Mouse (Mus musculus) limb, embryonic 15.5 days (tissue): ENCODE data around the gene Lrp8. TPM values are rescaled to one million over a fixed set of nuclear protein-coding genes. Genes with fewer than 3 reads are reported as not detected.

Experiments
- ATAC-seq: fragments of 200-750 bp; cut with Nextera tagmentation; 2 replicates; pipeline ENCODE4 v1.8.0; 2017; ENCODE audit warnings: low read depth, moderate TSS enrichment; ENCODE audit not compliant: insufficient number of reproducible peaks, low FRiP score, low TSS enrichment
- H3K27ac ChIP-seq: fragments of 300-500 bp; sonication (generic); 2 replicates; pipeline ENCODE4 v1.5.1; 2015; ENCODE audit warnings: moderate library complexity, mild to moderate bottlenecking, inconsistent platforms
- H3K27me3 ChIP-seq: fragments of 300-500 bp; sonication (generic); 2 replicates; pipeline ENCODE4 v1.6.1; 2015; ENCODE audit warnings: inconsistent platforms
- H3K36me3 ChIP-seq: fragments of 300-500 bp; sonication (generic); 2 replicates; pipeline ENCODE4 v1.6.1; 2015; ENCODE audit warnings: inconsistent platforms
- H3K4me1 ChIP-seq: fragments of 300-500 bp; sonication (generic); 2 replicates; pipeline ENCODE4 v1.6.1; 2015; ENCODE audit warnings: inconsistent platforms
- H3K4me2 ChIP-seq: fragments of 300-500 bp; sonication (generic); 2 replicates; pipeline ENCODE4 v1.6.1; 2015; ENCODE audit warnings: mild to moderate bottlenecking, inconsistent platforms
- H3K4me3 ChIP-seq: fragments of 300-500 bp; sonication (generic); 2 replicates; pipeline ENCODE4 v1.5.1; 2015; ENCODE audit warnings: mild to moderate bottlenecking, inconsistent platforms
- H3K9ac ChIP-seq: fragments of 300-500 bp; sonication (generic); 2 replicates; pipeline ENCODE4 v1.6.1; 2015; ENCODE audit warnings: inconsistent platforms
- H3K9me3 ChIP-seq: fragments of 300-500 bp; sonication (generic); 2 replicates; pipeline ENCODE4 v1.6.1; 2016; ENCODE audit warnings: inconsistent platforms
- WGBS: fragments of 180-500 bp; shearing (Covaris S2); methylation state at CpG from one replicate; pipeline ENCODE4 v1.1.7; 2015; 5-methylcytosine and 5-hydroxymethylcytosine counted together
- polyA plus RNA-seq: library from polyadenylated mRNA; unstranded; fragments of >200 nt; fragmentation: Nextera tagmentation; extraction: Ambion mirVana; gene quantifications from 2 replicates; pipeline ENCODE4 v1.2.1, GENCODE M21; 2015

The Lrp8 gene
- polyA plus RNA-seq, 1 experiment from 2014 or later = 2.5 TPM

DNA sequence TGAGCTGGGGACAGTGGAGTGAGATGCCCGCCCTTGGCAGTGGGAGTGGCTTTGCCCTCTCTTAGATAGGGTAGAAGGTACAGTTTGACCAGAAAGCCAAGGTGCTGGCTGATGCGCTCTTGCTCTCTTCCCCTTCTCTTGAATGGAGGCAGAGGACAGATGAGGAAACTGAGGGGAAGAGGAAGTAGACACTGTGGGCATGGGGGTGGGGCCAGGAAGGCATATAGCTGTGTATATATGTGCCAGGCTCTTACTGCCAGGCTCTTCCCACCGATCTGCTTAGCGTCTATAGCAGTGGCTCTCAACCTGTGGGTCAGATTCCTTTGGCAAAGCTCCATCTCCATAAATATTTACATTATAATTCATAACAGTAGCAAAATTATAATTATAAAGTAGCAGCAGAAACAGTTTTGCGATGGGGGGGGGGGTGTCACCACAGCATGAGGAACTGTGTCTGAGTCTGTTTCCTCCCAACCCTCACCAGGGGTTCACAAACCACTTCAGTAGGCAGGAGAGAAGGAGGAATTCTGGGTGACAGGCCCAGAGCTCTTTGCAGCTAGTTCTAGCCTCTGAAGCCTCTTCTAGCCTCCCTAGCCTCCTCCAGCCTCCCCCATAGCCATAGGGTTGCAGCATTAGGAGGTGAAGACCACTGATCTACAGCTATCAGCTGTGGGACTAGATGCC lies 24.9 kb upstream of the Lrp8 start:
- Histone ChIP-seq H3K9me3 (no peaks in the 10 kb centered on the region), H3K9ac (no peak overlapping the region)
- ATAC-seq = no peak

GRCm38 (mm10) chr4:107783541-107783940 lies 18.5 kb upstream of the Lrp8 start:
- Histone ChIP-seq H3K4me1 (no peaks in the 10 kb centered on the region), H3K9me3 (no peaks in the 10 kb centered on the region), H3K36me3 (no peaks in the 10 kb centered on the region), H3K4me2 (no peak overlapping the region), H3K27me3 (no peaks in the 10 kb centered on the region), H3K27ac (no peak overlapping the region), H3K4me3 (no peak overlapping the region), H3K9ac (no peak overlapping the region)
- ATAC-seq = no peak
- WGBS = 64% methylated on average over 10 of the region's 10 CpGs

More for the DNA sequence above, 24.9 kb upstream of the Lrp8 start:
- Histone ChIP-seq H3K4me1 (peaks cover 5% of the 10 kb centered on the region; the same call in 1 of the 2 replicates), H3K4me2 (no peak overlapping the region), H3K27ac (no peak overlapping the region), H3K27me3 (no peaks in the 10 kb centered on the region), H3K36me3 (no peaks in the 10 kb centered on the region), H3K4me3 (no peak overlapping the region)
- 80% methylated on average over 5 of the region's 5 CpGs for WGBS

DNA sequence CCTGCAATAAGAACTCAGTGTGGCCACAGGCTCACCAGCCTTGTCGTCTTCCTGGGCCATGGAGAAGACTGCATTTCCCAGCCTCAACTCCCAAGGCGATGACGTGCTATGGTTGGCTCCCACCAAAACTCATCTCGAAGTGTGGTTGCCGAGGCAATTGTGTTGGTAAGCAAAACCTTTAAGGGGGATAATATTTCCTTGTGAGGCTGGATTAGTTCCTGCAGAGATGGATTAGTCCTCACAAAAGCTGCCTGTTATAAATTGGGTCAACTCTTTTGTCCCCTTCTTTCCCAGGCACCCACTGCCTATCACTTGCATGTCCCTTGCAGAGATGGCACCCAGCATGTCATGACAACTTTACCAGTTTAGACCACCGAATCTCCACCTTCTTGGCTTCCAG lies 13.2 kb upstream of the Lrp8 start:
- Histone ChIP-seq H3K36me3 (no peaks in the 10 kb centered on the region), H3K4me3 (no peak overlapping the region), H3K4me2 (no peak overlapping the region), H3K27ac (no peak overlapping the region), H3K9me3 (no peaks in the 10 kb centered on the region), H3K27me3 (no peaks in the 10 kb centered on the region), H3K9ac (no peak overlapping the region), H3K4me1 (no peaks in the 10 kb centered on the region)
- WGBS = 88% methylated on average over 6 of the region's 6 CpGs
- no peak for ATAC-seq

GRCm38 (mm10) chr4:107800801-107801200 lies 1.3 kb upstream of the Lrp8 start:
- ATAC-seq = no peak
- Histone ChIP-seq H3K27me3 (peaks cover 20% of the 10 kb centered on the region; the same call in 1 of the 2 replicates), H3K4me3 (no peak overlapping the region), H3K9ac (no peak overlapping the region), H3K9me3 (no peaks in the 10 kb centered on the region), H3K4me1 (peaks cover 27% of the 10 kb centered on the region), H3K36me3 (no peaks in the 10 kb centered on the region), H3K27ac (no peak overlapping the region), H3K4me2 (no peak overlapping the region)
- WGBS = 82% methylated on average over 6 of the region's 6 CpGs

DNA sequence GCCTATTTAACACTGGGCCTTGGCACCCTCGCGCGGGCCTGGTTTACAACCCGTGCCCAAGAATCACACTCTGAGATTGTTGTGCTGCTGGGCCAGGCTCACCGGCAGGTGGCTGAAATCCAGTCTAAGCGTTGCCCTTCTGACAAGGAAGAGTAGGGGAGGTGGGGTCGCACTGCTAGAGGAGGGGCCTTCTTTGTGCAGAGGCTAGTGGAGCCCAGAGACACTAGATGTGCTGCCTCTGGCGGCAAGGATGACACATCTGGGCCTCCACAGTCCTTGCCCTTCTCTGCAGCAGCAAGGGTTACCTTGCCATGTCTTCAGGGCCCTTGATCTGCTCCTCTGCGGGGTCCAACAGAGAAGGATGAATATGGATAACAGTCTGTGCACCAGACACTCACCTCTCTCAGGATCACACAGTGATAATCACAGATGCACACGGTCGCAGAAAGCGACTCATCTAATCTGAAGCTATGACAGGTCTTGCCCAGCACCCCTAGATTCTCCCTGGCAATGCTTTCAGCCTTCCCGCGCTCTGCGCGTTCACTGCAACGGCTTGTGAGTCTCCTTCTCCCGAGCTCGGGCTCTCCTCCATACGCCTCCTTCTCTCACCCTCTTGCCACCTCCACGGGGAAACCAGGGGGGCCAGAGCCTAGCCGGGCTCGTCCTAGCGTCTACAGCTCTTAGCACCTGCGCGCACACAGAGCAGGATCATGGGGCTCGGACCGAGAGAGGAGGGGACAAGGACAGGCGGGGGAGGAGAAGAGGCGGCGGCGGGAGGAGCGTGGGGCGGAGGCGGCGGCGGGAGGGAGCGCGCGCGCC lies 486 bp upstream of the Lrp8 start:
- ATAC-seq = peak; percentile 24; the same call in 1 of the 2 replicates
- peaks cover 35% of the 10 kb centered on the region for H3K4me1 ChIP-seq
- peak overlapping the region; percentile 78 for H3K4me3 ChIP-seq
- peaks cover 20% of the 10 kb centered on the region; the same call in 1 of the 2 replicates for H3K27me3 ChIP-seq
- no peaks in the 10 kb centered on the region for H3K36me3 ChIP-seq
- no peaks in the 10 kb centered on the region for H3K9me3 ChIP-seq
- peak overlapping the region; percentile 52 for H3K9ac ChIP-seq
- H3K4me2 ChIP-seq = peak overlapping the region; percentile 100
- WGBS = 2% methylated on average over 31 of the region's 41 CpGs
- no peak overlapping the region for H3K27ac ChIP-seq

GRCm38 (mm10) chr4:107802450-107803331 lies 630 bp downstream of the Lrp8 start:
- no peak for ATAC-seq
- Histone ChIP-seq H3K9ac (peak overlapping the region; percentile 52), H3K9me3 (no peaks in the 10 kb centered on the region), H3K4me3 (peak overlapping the region; percentile 78), H3K4me2 (peak overlapping the region; percentile 100), H3K27me3 (peaks cover 20% of the 10 kb centered on the region; the same call in 1 of the 2 replicates), H3K27ac (0 out of 2 replicates have a peak overlapping the region, but pooled peaks have one; percentile 27), H3K4me1 (peaks cover 36% of the 10 kb centered on the region), H3K36me3 (no peaks in the 10 kb centered on the region)
- WGBS = under 1% methylated on average over 65 of the region's 65 CpGs

DNA sequence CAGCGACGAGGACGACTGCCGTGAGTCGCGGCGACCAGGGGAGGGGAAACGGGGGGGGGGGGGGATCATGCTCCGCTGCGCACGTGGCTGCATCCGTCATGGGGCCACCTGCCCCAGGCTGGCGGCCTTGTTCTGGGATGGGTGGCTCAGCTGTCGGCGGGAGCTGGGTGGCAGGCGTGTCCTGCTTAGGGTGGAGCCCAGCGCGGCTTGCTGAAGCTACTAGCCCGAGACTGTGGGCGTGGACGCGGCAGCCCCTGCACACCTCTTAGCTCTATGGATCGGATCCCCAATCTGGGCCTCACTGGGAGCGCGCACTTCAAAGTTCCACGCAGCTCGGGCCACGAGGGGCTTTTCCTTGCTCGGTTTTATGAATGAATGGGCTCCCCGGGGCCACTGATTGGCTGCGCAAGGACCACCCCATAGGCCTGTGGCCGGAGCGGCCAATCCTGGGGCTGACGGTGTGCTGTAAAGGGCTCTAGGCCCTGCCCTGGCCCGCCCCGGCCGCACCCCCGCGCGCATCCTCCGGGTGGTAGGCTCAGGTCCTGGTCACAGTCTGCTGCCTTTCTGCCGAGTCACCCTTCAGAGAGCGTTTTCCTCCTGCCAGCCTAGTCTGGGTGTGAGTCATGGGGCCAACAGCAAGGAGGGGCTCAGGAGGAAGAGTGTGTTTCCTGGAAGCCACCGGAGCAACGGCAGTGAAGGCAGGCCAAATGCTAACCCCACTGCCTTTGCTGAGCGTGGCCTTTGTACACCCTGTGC lies 1.5 kb downstream of the Lrp8 start:
- Histone ChIP-seq H3K4me2 (peak overlapping the region; percentile 100), H3K4me1 (peaks cover 36% of the 10 kb centered on the region), H3K4me3 (peak overlapping the region; percentile 78), H3K9ac (0 out of 2 replicates have a peak overlapping the region, but pooled peaks have one; percentile 10), H3K9me3 (no peaks in the 10 kb centered on the region), H3K27ac (no peak overlapping the region), H3K36me3 (no peaks in the 10 kb centered on the region), H3K27me3 (peaks cover 20% of the 10 kb centered on the region; the same call in 1 of the 2 replicates)
- peak; percentile 84 for ATAC-seq
- WGBS = 2% methylated on average over 46 of the region's 46 CpGs

DNA sequence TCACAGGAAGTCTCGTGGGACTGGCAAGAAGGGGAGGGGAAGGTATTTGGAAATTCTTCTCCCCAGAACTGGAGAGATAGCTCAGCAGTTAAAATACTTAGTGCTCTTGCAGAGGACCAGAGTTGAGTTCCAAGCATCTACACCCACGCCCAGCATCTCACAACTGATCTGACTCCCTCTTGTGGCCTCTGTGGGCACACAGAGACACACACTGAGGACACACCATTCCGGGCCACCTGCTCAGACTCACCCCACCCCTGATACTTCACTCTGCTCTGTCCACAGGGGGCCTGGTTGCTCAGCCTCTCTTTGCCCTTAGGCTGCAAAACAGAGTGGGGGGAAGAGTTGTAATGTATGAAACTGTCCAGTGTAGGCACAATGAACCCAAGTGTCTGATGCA lies 3.4 kb downstream of the Lrp8 start:
- no peak for ATAC-seq
- no peak overlapping the region for H3K27ac ChIP-seq
- peaks cover 36% of the 10 kb centered on the region for H3K4me1 ChIP-seq
- H3K27me3 ChIP-seq = peaks cover 14% of the 10 kb centered on the region; the same call in 1 of the 2 replicates
- 75% methylated on average over 3 of the region's 3 CpGs for WGBS
- no peak overlapping the region for H3K4me2 ChIP-seq
- H3K36me3 ChIP-seq = no peaks in the 10 kb centered on the region
- no peak overlapping the region for H3K9ac ChIP-seq
- H3K4me3 ChIP-seq = no peak overlapping the region
- no peaks in the 10 kb centered on the region for H3K9me3 ChIP-seq

- Histone ChIP-seq H3K4me1 (peaks cover 22% of the 10 kb centered on the region), H3K27ac (no peak overlapping the region), H3K36me3 (no peaks in the 10 kb centered on the region), H3K4me2 (no peak overlapping the region), H3K9ac (no peak overlapping the region), H3K4me3 (no peak overlapping the region), H3K9me3 (no peaks in the 10 kb centered on the region), H3K27me3 (peaks cover 10% of the 10 kb centered on the region; the same call in 1 of the 2 replicates)
- 71% methylated on average over 4 of the region's 4 CpGs for WGBS
- ATAC-seq = no peak
Measured at GRCm38 (mm10) chr4:107807796-107808195, 5.7 kb downstream of the Lrp8 start.

DNA sequence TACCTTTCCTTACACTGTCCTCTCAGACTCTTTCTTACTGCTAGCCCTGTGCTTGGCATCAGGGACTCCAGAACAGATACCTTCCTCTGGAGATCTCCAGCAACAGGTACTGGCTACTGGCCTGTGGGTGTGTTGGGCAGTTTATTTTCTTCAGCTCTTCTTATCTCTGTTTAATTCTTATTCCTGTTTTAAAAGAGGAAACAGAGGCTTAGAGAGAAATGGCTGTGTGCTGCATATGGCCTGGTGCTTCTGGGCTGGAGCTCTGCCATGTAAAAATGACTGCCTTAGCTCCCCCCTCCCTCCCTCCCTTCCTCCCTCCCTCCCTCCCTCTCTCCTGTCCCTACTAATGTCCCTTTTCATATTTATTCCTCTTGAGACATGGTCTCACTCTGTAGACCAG lies 6.6 kb downstream of the Lrp8 start:
- Histone ChIP-seq H3K4me3 (no peak overlapping the region), H3K9ac (no peak overlapping the region), H3K27ac (no peak overlapping the region), H3K4me1 (peaks cover 13% of the 10 kb centered on the region), H3K36me3 (no peaks in the 10 kb centered on the region), H3K27me3 (peaks cover 9% of the 10 kb centered on the region; the same call in 1 of the 2 replicates), H3K4me2 (no peak overlapping the region), H3K9me3 (no peaks in the 10 kb centered on the region)
- ATAC-seq = no peak

DNA sequence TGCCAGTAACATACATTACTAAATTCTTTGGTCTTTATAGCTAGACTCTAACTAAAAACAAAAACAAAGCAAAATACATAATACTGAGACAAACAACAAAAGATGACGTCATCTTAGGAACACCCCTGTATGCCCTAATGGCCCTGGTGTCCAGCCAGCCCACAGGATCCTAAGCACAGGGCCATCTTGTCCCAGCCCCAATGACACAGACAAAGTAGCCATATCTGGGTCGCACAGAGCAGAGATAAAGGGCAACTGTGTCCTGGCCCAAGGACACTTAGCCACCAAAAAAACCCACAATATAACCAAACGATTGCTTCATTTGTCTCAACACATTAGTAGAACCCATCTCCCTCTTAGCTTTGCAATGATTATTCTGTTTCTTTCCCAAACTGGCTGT lies 8.9 kb downstream of the Lrp8 start:
- Histone ChIP-seq H3K27ac (no peak overlapping the region), H3K27me3 (no peaks in the 10 kb centered on the region), H3K9me3 (no peaks in the 10 kb centered on the region), H3K4me3 (no peak overlapping the region), H3K36me3 (no peaks in the 10 kb centered on the region), H3K4me1 (peaks cover 7% of the 10 kb centered on the region; the same call in 1 of the 2 replicates), H3K4me2 (no peak overlapping the region), H3K9ac (no peak overlapping the region)
- no peak for ATAC-seq
- 89% methylated on average over 3 of the region's 3 CpGs for WGBS
